Mouse (Mus musculus) embryonic facial prominence, embryonic 13.5 days (tissue): ENCODE results near the gene Snrpa1. TPM values are rescaled to one million over a fixed set of nuclear protein-coding genes. Genes with fewer than 3 reads are reported as not detected.

Experiments used
- ATAC-seq: fragments of 200-750 bp; cut with Nextera tagmentation; 2 replicates; pipeline ENCODE4 v1.8.0; 2017; ENCODE audit warnings: low read depth; ENCODE audit not compliant: insufficient number of reproducible peaks, insufficient read depth, low FRiP score, low TSS enrichment
- H3K27ac ChIP-seq: fragments of 300-500 bp; sonication (generic); 2 replicates; pipeline ENCODE4 v1.5.1; 2015; ENCODE audit warnings: moderate library complexity, mild to moderate bottlenecking, inconsistent platforms
- H3K27me3 ChIP-seq: fragments of 300-500 bp; sonication (generic); 2 replicates; pipeline ENCODE4 v1.6.1; 2015; ENCODE audit warnings: mild to moderate bottlenecking, inconsistent platforms
- H3K36me3 ChIP-seq: fragments of 300-500 bp; sonication (generic); 2 replicates; pipeline ENCODE4 v1.6.1; 2015; ENCODE audit warnings: mild to moderate bottlenecking, inconsistent platforms
- H3K4me1 ChIP-seq: fragments of 300-500 bp; sonication (generic); 2 replicates; pipeline ENCODE4 v1.6.1; 2015; ENCODE audit warnings: inconsistent platforms
- H3K4me2 ChIP-seq: fragments of 300-500 bp; sonication (generic); 2 replicates; pipeline ENCODE4 v1.6.1; 2015; ENCODE audit warnings: moderate library complexity, mild to moderate bottlenecking, inconsistent platforms
- H3K4me3 ChIP-seq: fragments of 300-500 bp; sonication (generic); 2 replicates; pipeline ENCODE4 v1.5.1; 2015; ENCODE audit warnings: mild to moderate bottlenecking, inconsistent platforms
- H3K9ac ChIP-seq: fragments of 300-500 bp; sonication (generic); 2 replicates; pipeline ENCODE4 v1.6.1; 2015; ENCODE audit warnings: mild to moderate bottlenecking, inconsistent platforms
- H3K9me3 ChIP-seq: fragments of 300-500 bp; sonication (generic); 2 replicates; pipeline ENCODE4 v1.6.1; 2016; ENCODE audit warnings: inconsistent platforms
- WGBS: fragments of 180-500 bp; shearing (Covaris S2); methylation state at CpG from one replicate; pipeline ENCODE4 v1.1.7; 2015; ENCODE audit warnings: mixed read lengths; 5-methylcytosine and 5-hydroxymethylcytosine counted together
- polyA plus RNA-seq: library from polyadenylated mRNA; unstranded; fragments of >200 nt; fragmentation: Nextera tagmentation; extraction: Ambion mirVana; gene quantifications from 2 replicates; pipeline ENCODE4 v1.2.1, GENCODE M21; 2015

Snrpa1 gene
- polyA plus RNA-seq, result 179 and 209 TPM in 2 replicates

GRCm38 (mm10) chr7:66058703-66059102 lies at the start of gene Snrpa1:
Snrpa1 (plus strand) TSS chr7:66059003.
- peaks cover 16% of the 10 kb centered on the region for H3K36me3 ChIP-seq
- WGBS, result 77% methylated on average over 1 of the region's 1 CpGs

GRCm38 (mm10) chr7:66010518-66010917 lies 48.3 kb upstream of the Snrpa1 start:
- no peak overlapping the region for H3K27ac ChIP-seq
- peaks cover 6% of the 10 kb centered on the region for H3K27me3 ChIP-seq
- H3K4me1 ChIP-seq, result peaks cover 41% of the 10 kb centered on the region
- no peak overlapping the region for H3K4me2 ChIP-seq
- no peaks in the 10 kb centered on the region for H3K36me3 ChIP-seq
- no peaks in the 10 kb centered on the region for H3K9me3 ChIP-seq
- H3K9ac ChIP-seq, result no peak overlapping the region
- ATAC-seq, result no peak
- 65% methylated on average over 6 of the region's 6 CpGs for WGBS
- H3K4me3 ChIP-seq, result no peak overlapping the region

More at GRCm38 (mm10) chr7:66058703-66059102, at the start of gene Snrpa1:
- Histone ChIP-seq H3K9me3 (no peaks in the 10 kb centered on the region), H3K27me3 (no peaks in the 10 kb centered on the region), H3K9ac (peak within 1 kb of the TSS; percentile 98), H3K4me1 (peaks cover 20% of the 10 kb centered on the region), H3K4me3 (peak within 1 kb of the TSS; percentile 96), H3K4me2 (peak within 1 kb of the TSS; percentile 90), H3K27ac (no peak within 1 kb of the TSS)
- ATAC-seq, result no peak

GRCm38 (mm10) chr7:66027747-66028146 lies 31.1 kb upstream of the Snrpa1 start:
- peaks cover 26% of the 10 kb centered on the region for H3K4me1 ChIP-seq
- H3K9me3 ChIP-seq, result no peaks in the 10 kb centered on the region
- ATAC-seq, result no peak
- H3K4me3 ChIP-seq, result no peak overlapping the region
- 77% methylated on average over 2 of the region's 2 CpGs for WGBS
- no peaks in the 10 kb centered on the region for H3K36me3 ChIP-seq
- H3K27me3 ChIP-seq, result peaks cover 17% of the 10 kb centered on the region
- H3K4me2 ChIP-seq, result no peak overlapping the region
- no peak overlapping the region for H3K27ac ChIP-seq
- H3K9ac ChIP-seq, result no peak overlapping the region

GRCm38 (mm10) chr7:66028766-66029512 lies 29.9 kb upstream of the Snrpa1 start:
- H3K4me1 ChIP-seq, result peaks cover 26% of the 10 kb centered on the region
- H3K27me3 ChIP-seq, result peaks cover 22% of the 10 kb centered on the region
- H3K9me3 ChIP-seq, result no peaks in the 10 kb centered on the region
- no peaks in the 10 kb centered on the region for H3K36me3 ChIP-seq
- 0 out of 2 replicates have a peak overlapping the region, but pooled peaks have one; percentile 0 for H3K4me2 ChIP-seq
- no peak overlapping the region for H3K27ac ChIP-seq
- ATAC-seq, result no peak
- H3K4me3 ChIP-seq, result no peak overlapping the region
- peak overlapping the region; percentile 12; the same call in 1 of the 2 replicates for H3K9ac ChIP-seq
- 24% methylated on average over 6 of the region's 6 CpGs for WGBS

- H3K4me3 ChIP-seq, result no peak overlapping the region
- ATAC-seq, result no peak
- H3K27ac ChIP-seq, result no peak overlapping the region
- H3K9ac ChIP-seq, result no peak overlapping the region
- H3K36me3 ChIP-seq, result no peaks in the 10 kb centered on the region
- no peaks in the 10 kb centered on the region for H3K9me3 ChIP-seq
- H3K4me2 ChIP-seq, result no peak overlapping the region
- H3K27me3 ChIP-seq, result peaks cover 25% of the 10 kb centered on the region; the same call in 1 of the 2 replicates
- WGBS, result 76% methylated on average over 8 of the region's 8 CpGs
- H3K4me1 ChIP-seq, result peaks cover 31% of the 10 kb centered on the region
Observed at GRCm38 (mm10) chr7:66036809-66037208, 22.0 kb upstream of the Snrpa1 start.

- H3K9ac ChIP-seq, result no peak overlapping the region
- H3K9me3 ChIP-seq, result no peaks in the 10 kb centered on the region
- 44% methylated on average over 3 of the region's 3 CpGs for WGBS
- no peak overlapping the region for H3K4me2 ChIP-seq
- peaks cover 25% of the 10 kb centered on the region; the same call in 1 of the 2 replicates for H3K27me3 ChIP-seq
- ATAC-seq, result no peak
- H3K4me1 ChIP-seq, result peaks cover 31% of the 10 kb centered on the region
- H3K36me3 ChIP-seq, result no peaks in the 10 kb centered on the region
- no peak overlapping the region for H3K4me3 ChIP-seq
- no peak overlapping the region for H3K27ac ChIP-seq
Observed at GRCm38 (mm10) chr7:66038261-66038660, 20.5 kb upstream of the Snrpa1 start.

GRCm38 (mm10) chr7:66038730-66039129 lies 20.1 kb upstream of the Snrpa1 start:
- Histone ChIP-seq H3K9me3 (no peaks in the 10 kb centered on the region), H3K27ac (no peak overlapping the region), H3K36me3 (no peaks in the 10 kb centered on the region), H3K4me1 (peaks cover 35% of the 10 kb centered on the region), H3K4me3 (no peak overlapping the region), H3K4me2 (no peak overlapping the region), H3K27me3 (peaks cover 21% of the 10 kb centered on the region; the same call in 1 of the 2 replicates), H3K9ac (0 out of 2 replicates have a peak overlapping the region, but pooled peaks have one; percentile 22)
- ATAC-seq, result no peak
- WGBS, result 66% methylated on average over 11 of the region's 11 CpGs

- no peak overlapping the region for H3K9ac ChIP-seq
- H3K9me3 ChIP-seq, result no peaks in the 10 kb centered on the region
- WGBS, result 79% methylated on average over 18 of the region's 18 CpGs
- H3K4me1 ChIP-seq, result peaks cover 31% of the 10 kb centered on the region
- H3K4me2 ChIP-seq, result no peak overlapping the region
- no peak overlapping the region for H3K4me3 ChIP-seq
- peaks cover 25% of the 10 kb centered on the region; the same call in 1 of the 2 replicates for H3K27me3 ChIP-seq
- H3K36me3 ChIP-seq, result no peaks in the 10 kb centered on the region
- no peak overlapping the region for H3K27ac ChIP-seq
- no peak for ATAC-seq
Observed at GRCm38 (mm10) chr7:66040026-66040814, 18.6 kb upstream of the Snrpa1 start.

- Histone ChIP-seq H3K36me3 (no peaks in the 10 kb centered on the region), H3K4me3 (no peak within 1 kb of the TSS), H3K27ac (no peak within 1 kb of the TSS), H3K9me3 (no peaks in the 10 kb centered on the region), H3K4me1 (peaks cover 47% of the 10 kb centered on the region), H3K9ac (0 out of 2 replicates have a peak within 1 kb of the TSS, but pooled peaks have one; percentile 11), H3K4me2 (no peak within 1 kb of the TSS), H3K27me3 (peaks cover 41% of the 10 kb centered on the region)
- ATAC-seq, result no peak
- 71% methylated on average over 10 of the region's 10 CpGs for WGBS
Observed at GRCm38 (mm10) chr7:66043552-66044459, 15.0 kb upstream of the Snrpa1 start, which contains the start of gene Gm45213. Gm45213 (plus strand) TSS chr7:66043602.

GRCm38 (mm10) chr7:66044617-66045016 lies 14.2 kb upstream of the Snrpa1 start:
- peaks cover 38% of the 10 kb centered on the region for H3K4me1 ChIP-seq
- no peaks in the 10 kb centered on the region for H3K36me3 ChIP-seq
- H3K4me3 ChIP-seq, result no peak overlapping the region
- WGBS, result 44% methylated on average over 9 of the region's 9 CpGs
- H3K27me3 ChIP-seq, result peaks cover 44% of the 10 kb centered on the region
- H3K27ac ChIP-seq, result no peak overlapping the region
- no peaks in the 10 kb centered on the region for H3K9me3 ChIP-seq
- H3K9ac ChIP-seq, result peak overlapping the region; percentile 11; the same call in 1 of the 2 replicates
- ATAC-seq, result no peak
- no peak overlapping the region for H3K4me2 ChIP-seq
